ENCODE assay signal across 18 mouse cellular contexts in the genomic region with DNA sequence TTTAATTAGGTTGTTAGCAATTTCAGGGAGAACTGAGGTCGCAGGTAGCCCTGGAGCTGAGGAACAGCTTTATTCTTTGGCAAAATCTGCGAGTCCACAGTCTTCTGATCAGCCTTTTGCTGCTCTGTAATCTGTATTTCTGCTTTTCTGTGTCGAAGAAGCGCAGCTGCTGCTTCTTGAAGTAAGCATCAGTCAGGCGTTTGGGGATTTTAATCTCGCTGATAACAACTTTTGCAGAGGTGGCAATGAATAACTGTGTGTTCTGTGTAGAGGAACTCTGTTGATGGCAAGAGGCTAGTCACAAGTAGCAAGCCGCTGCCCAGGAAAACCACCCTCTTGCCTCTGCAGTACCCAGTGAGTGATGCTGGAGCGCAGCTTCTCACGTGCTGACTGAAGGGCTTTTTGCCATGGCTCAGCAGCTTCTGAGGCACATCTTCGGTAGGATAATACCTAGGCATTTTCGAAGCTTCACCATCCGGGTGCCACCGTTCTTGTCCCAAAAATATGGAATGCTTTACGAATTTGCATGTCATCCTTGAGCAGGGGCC. TPM values are rescaled to one million over a fixed set of nuclear protein-coding genes. Genes with fewer than 3 reads are reported as not detected.
DNase-seq lines count a peak whose midpoint lies in the region; ATAC-seq and TF ChIP-seq lines count a peak whose summit lies in the region.
"Had no signal": no experiment of that assay in that cellular context is flagged by ENCODE, and none has a peak within 500 bp of the region (broad histone marks: within the 10 kb centered on the region; RNA-seq: fewer than 3 reads in every experiment).

No protein-coding gene starts in this region.

- peaks cover 51% of the 10 kb centered on the region for H3K79me2 ChIP-seq in MEL (ENCODE audit: control insufficient read depth, insufficient read depth, low read length, poor library complexity)

- no peak for TF ChIP-seq POLR2A in MEL (IDR thresholded peaks at IDR 0.05; ENCODE audit: control insufficient read depth in 1 of 2, insufficient read depth in 1 of 2, low read depth in 1 of 2, low read length in 2 of 2, poor library complexity in 1 of 2)

- no peak overlapping the region for H3K4me2 ChIP-seq in intestine, embryonic 15.5 days (replicated peaks)
- H3K4me2 ChIP-seq: hindbrain, embryonic 13.5 days had no signal

- WGBS in intestine, embryonic 15.5 days: 81% methylated on average over 14 of the region's 14 CpGs

- H3K9me3 ChIP-seq in MEL (replicated peaks; ENCODE audit: insufficient read depth, low read length): no peaks in the 10 kb centered on the region
- H3K9me3 ChIP-seq in intestine, embryonic 15.5 days: no peaks in the 10 kb centered on the region
- H3K9me3 ChIP-seq: hindbrain, embryonic 13.5 days had no signal

- no peak overlapping the region for H3K9ac ChIP-seq in MEL (ENCODE audit: control insufficient read depth, low read depth, low read length, poor library complexity, severe bottlenecking)
- H3K9ac ChIP-seq in intestine, embryonic 15.5 days: no peak overlapping the region
- H3K9ac ChIP-seq: hindbrain, embryonic 13.5 days had no signal

- no peak overlapping the region for H3K4me3 ChIP-seq in MEL (ENCODE audit: control insufficient read depth in 1 of 2, insufficient read depth in 1 of 2, low read depth in 2 of 2, low read length in 2 of 2)
- H3K4me3 ChIP-seq in intestine, embryonic 15.5 days (replicated peaks): no peak overlapping the region
- H3K4me3 ChIP-seq: hindbrain, embryonic 13.5 days had no signal

- no peak for TF ChIP-seq CTCF in MEL (IDR thresholded peaks at IDR 0.05 in 2 of 3, conservative IDR thresholded peaks at IDR 0.05 in 1 of 3; ENCODE audit: control insufficient read depth in 1 of 3, insufficient read depth in 1 of 3, low read depth in 2 of 3, low read length in 3 of 3, poor library complexity in 1 of 3, severe bottlenecking in 1 of 3)

- TF ChIP-seq EP300 in MEL (IDR thresholded peaks at IDR 0.05; ENCODE audit: low read depth in 1 of 2, low read length in 2 of 2): peak; percentile 46 to 53; a peak in 2 of 4 replicates

- intact Hi-C loops in heart, postnatal 25 days (cut with DNase I): no loop called here
- intact Hi-C loops in left cerebral cortex, postnatal 4 days (cut with DNase I): no loop called here

- H3K27ac ChIP-seq in MEL (ENCODE audit: control insufficient read depth, low read depth, low read length): 0 out of 2 replicates have a peak overlapping the region, but pooled peaks have one; percentile 7
- H3K27ac ChIP-seq in intestine, embryonic 15.5 days: no peak overlapping the region
- H3K27ac ChIP-seq: hindbrain, embryonic 13.5 days had no signal

- DNase-seq in cerebellum, postnatal 36 days: peak; percentile 20 to 23
- DNase-seq in cerebellum, adult 9-11 months: no peak
- peak; percentile 1 for DNase-seq in heart, postnatal 25 days (ENCODE audit: low spot score)
- DNase-seq in heart, adult 9 months (ENCODE audit: low spot score in 2 of 2): no peak
- peak; percentile 18 to 20 for DNase-seq in left cerebral cortex, adult 18-20 months (ENCODE audit: low spot score in 2 of 2)
- DNase-seq in left cerebral cortex, postnatal 4 days: no peak
- peak; percentile 75 for DNase-seq in MEL (ENCODE audit: low read depth, low spot score)
- DNase-seq: cerebellum, adult 11 months; embryo, embryonic 11 days; gastrocnemius, postnatal 36 days; lung, adult 2 months; lung, postnatal 4 days; thymus, adult 2 months had no signal

- H3K4me1 ChIP-seq in MEL (ENCODE audit: control insufficient read depth in 1 of 2, insufficient read depth in 2 of 2, low read length in 2 of 2): peaks cover 11 to 23% of the 10 kb centered on the region in 2 experiments
- no peaks in the 10 kb centered on the region for H3K4me1 ChIP-seq in intestine, embryonic 15.5 days (replicated peaks)

- ATAC-seq in intestine, embryonic 15.5 days: no peak
- ATAC-seq: forebrain, embryonic 16.5 days; intestine, postnatal 0 days; midbrain, embryonic 16.5 days had no signal

- H3K27me3 ChIP-seq in MEL (ENCODE audit: control insufficient read depth in 1 of 2, insufficient read depth in 2 of 2, low read length in 2 of 2): no peaks in the 10 kb centered on the region
- H3K27me3 ChIP-seq in intestine, embryonic 15.5 days (replicated peaks): no peaks in the 10 kb centered on the region
- H3K27me3 ChIP-seq: hindbrain, embryonic 13.5 days had no signal

- no peak for TF ChIP-seq RAD21 in MEL (IDR thresholded peaks at IDR 0.05; ENCODE audit: low read depth, low read length)

- peaks cover 1 to 38% of the 10 kb centered on the region in 2 experiments; a peak in 3 of 4 replicates for H3K36me3 ChIP-seq in MEL (ENCODE audit: control insufficient read depth in 1 of 2, insufficient read depth in 2 of 2, low read length in 2 of 2)
- no peaks in the 10 kb centered on the region for H3K36me3 ChIP-seq in intestine, embryonic 15.5 days
- H3K36me3 ChIP-seq: hindbrain, embryonic 13.5 days had no signal

TF ChIP-seq in MEL, 35 proteins besides CTCF, POLR2A, EP300 and RAD21:
- TF ChIP-seq MXI1 (IDR thresholded peaks at IDR 0.05; ENCODE audit: low read depth, low read length) (peak; percentile 46), ETS1 (IDR thresholded peaks at IDR 0.05; ENCODE audit: low read depth, low read length) (peak; percentile 77), TBP (IDR thresholded peaks at IDR 0.05; ENCODE audit: low read depth, low read length) (no peak), HCFC1 (IDR thresholded peaks at IDR 0.05; ENCODE audit: low read depth, low read length) (no peak), MAZ (IDR thresholded peaks at IDR 0.05; ENCODE audit: low read depth, low read length) (no peak), TAL1 (IDR thresholded peaks at IDR 0.05; ENCODE audit: low read length) (no peak), KAT2A (conservative IDR thresholded peaks at IDR 0.05; ENCODE audit: low read depth, low read length) (no peak), NELFE (IDR thresholded peaks at IDR 0.05; ENCODE audit: low read depth, low read length) (no peak), ELF1 (IDR thresholded peaks at IDR 0.05; ENCODE audit: low read depth, low read length) (no peak), MAX (IDR thresholded peaks at IDR 0.05; ENCODE audit: low read length) (no peak), CHD1 (IDR thresholded peaks at IDR 0.05; ENCODE audit: low read depth, low read length) (no peak), UBTF (IDR thresholded peaks at IDR 0.05; ENCODE audit: borderline replicate concordance, insufficient read depth, low read depth, low read length) (no peak), TCF12 (IDR thresholded peaks at IDR 0.05; ENCODE audit: low read depth, low read length) (peak; percentile 48), ZC3H11A (IDR thresholded peaks at IDR 0.05; ENCODE audit: low read depth, low read length) (no peak), JUND (IDR thresholded peaks at IDR 0.05; ENCODE audit: low read depth, low read length) (no peak), MYC (IDR thresholded peaks at IDR 0.05; ENCODE audit: low read depth, low read length) (no peak), SMC3 (IDR thresholded peaks at IDR 0.05; ENCODE audit: low read depth, low read length) (no peak), POLR2AphosphoS5 (IDR thresholded peaks at IDR 0.05; ENCODE audit: borderline replicate concordance, low read depth, low read length) (no peak), USF1 (IDR thresholded peaks at IDR 0.05; ENCODE audit: low read depth, low read length) (no peak), ZNF384 (IDR thresholded peaks at IDR 0.05; ENCODE audit: low read depth, low read length) (no peak), MYB (IDR thresholded peaks at IDR 0.05; ENCODE audit: low read depth, low read length) (no peak), NRF1 (IDR thresholded peaks at IDR 0.05; ENCODE audit: insufficient read depth, low read depth, low read length, poor library complexity, severe bottlenecking) (no peak), RCOR1 (IDR thresholded peaks at IDR 0.05; ENCODE audit: low read depth, low read length) (peak; percentile 73; the same call in 1 of the 2 replicates), SIN3A (IDR thresholded peaks at IDR 0.05; ENCODE audit: low read length) (peak; percentile 58), CHD2 (IDR thresholded peaks at IDR 0.05; ENCODE audit: low read length) (no peak), USF2 (IDR thresholded peaks at IDR 0.05; ENCODE audit: borderline replicate concordance in 1 of 2, insufficient read depth in 1 of 2, low read depth in 1 of 2, low read length in 2 of 2) (no peak), GATA1 (IDR thresholded peaks at IDR 0.05; ENCODE audit: low read depth, low read length) (peak; percentile 78), BHLHE40 (IDR thresholded peaks at IDR 0.05; ENCODE audit: borderline replicate concordance, low read depth, low read length) (peak; percentile 60; the same call in 1 of the 2 replicates), E2F4 (IDR thresholded peaks at IDR 0.05; ENCODE audit: borderline replicate concordance, low read depth, low read length) (no peak), ZMIZ1 (IDR thresholded peaks at IDR 0.05; ENCODE audit: low read depth, low read length) (no peak), MAFK (IDR thresholded peaks at IDR 0.05; ENCODE audit: borderline replicate concordance, low read depth, low read length) (no peak), GABPA (IDR thresholded peaks at IDR 0.05; ENCODE audit: low read depth, low read length) (no peak), POLR2AphosphoS2 (IDR thresholded peaks at IDR 0.05; ENCODE audit: low read length) (no peak), MEF2A (IDR thresholded peaks at IDR 0.05; ENCODE audit: extremely low read depth, insufficient replicate concordance, low read depth, low read length, poor library complexity, severe bottlenecking) (no peak), ZKSCAN1 (IDR thresholded peaks at IDR 0.05; ENCODE audit: low read depth, low read length) (no peak)

RNA-seq across cellular contexts. Expression of a gene that starts 10.0 kb away (rescaled TPM):
- total RNA-seq in heart, postnatal 25 days (2021): 10 to 100 TPM; 33.9 to 38.5 TPM
- 100 to 1,000 TPM; 110 to 114 TPM for total RNA-seq in left cerebral cortex, adult 18-20 months (2021)
- total RNA-seq in left cerebral cortex, postnatal 4 days (2021): 100 to 1,000 TPM; 125 to 130 TPM
- total RNA-seq in MEL (2012; rRNA removed): 23.2 and 29.2 TPM in 2 replicates
- polyA plus RNA-seq in MEL (2012; ENCODE audit: insufficient read depth in 1 of 2, insufficient read length in 2 of 2, low read depth in 1 of 2, low replicate concordance in 2 of 2, missing spikeins in 1 of 2): 10 to 100 TPM; 22.7 to 28.8 TPM
- polyA plus RNA-seq in intestine, embryonic 15.5 days (2015; fragmentation: Nextera tagmentation; extraction: Ambion mirVana): 16.6 and 18.0 TPM in 2 replicates

Comparison
In these comparisons a context has a peak if more than half of its experiments do, and no peak if none do; other contexts are left out.
1. DNase-seq: peak in cerebellum, postnatal 36 days (2 of 2), heart, postnatal 25 days (single experiment), left cerebral cortex, adult 18-20 months (2 of 2) and MEL (single experiment); none in cerebellum, adult 9-11 months (single experiment), heart, adult 9 months (0 of 2) and left cerebral cortex, postnatal 4 days (single experiment).